Mouse (Mus musculus): ENCODE measurements around the gene Surf1.
"Not testable (repeated sequence)": the region's sequence is repeated elsewhere in the genome, so short reads cannot be mapped to it uniquely, and the experiment has no call there.

- TF ChIP-seq CTCF (IDR thresholded peaks at IDR 0.05 in 2 of 3, conservative IDR thresholded peaks at IDR 0.05 in 1 of 3; ENCODE audit: control insufficient read depth in 1 of 3, insufficient read depth in 1 of 3, low read depth in 2 of 3, low read length in 3 of 3, poor library complexity in 1 of 3, severe bottlenecking in 1 of 3); ELF1 (IDR thresholded peaks at IDR 0.05; ENCODE audit: low read depth, low read length); POLR2A (IDR thresholded peaks at IDR 0.05; ENCODE audit: control insufficient read depth in 1 of 2, insufficient read depth in 1 of 2, low read depth in 1 of 2, low read length in 2 of 2, poor library complexity in 1 of 2); POLR2AphosphoS2 (IDR thresholded peaks at IDR 0.05; ENCODE audit: low read length); TBP (IDR thresholded peaks at IDR 0.05; ENCODE audit: low read depth, low read length); GABPA (IDR thresholded peaks at IDR 0.05; ENCODE audit: low read depth, low read length); HCFC1 (IDR thresholded peaks at IDR 0.05; ENCODE audit: low read depth, low read length); TAL1 (IDR thresholded peaks at IDR 0.05; ENCODE audit: low read length); E2F4 (IDR thresholded peaks at IDR 0.05; ENCODE audit: borderline replicate concordance, low read depth, low read length); GATA1 (IDR thresholded peaks at IDR 0.05; ENCODE audit: low read depth, low read length); CHD2 (IDR thresholded peaks at IDR 0.05; ENCODE audit: low read length): not testable (repeated sequence)
These were observed 30.2 kb downstream of the Surf1 start for GRCm38 (mm10) chr2:26886170-26886569.

All from MEL (cell line).